Mouse (Mus musculus): Measurements from ENCODE around the gene Dtwd1. TPM values are rescaled to one million over a fixed set of nuclear protein-coding genes. Genes with fewer than 3 reads are reported as not detected.

Dtwd1 gene
- 11.7 and 12.1 TPM in 2 replicates for polyA plus RNA-seq (2011; ENCODE audit: insufficient read depth, insufficient read length, low replicate concordance, missing spikeins)

DNA sequence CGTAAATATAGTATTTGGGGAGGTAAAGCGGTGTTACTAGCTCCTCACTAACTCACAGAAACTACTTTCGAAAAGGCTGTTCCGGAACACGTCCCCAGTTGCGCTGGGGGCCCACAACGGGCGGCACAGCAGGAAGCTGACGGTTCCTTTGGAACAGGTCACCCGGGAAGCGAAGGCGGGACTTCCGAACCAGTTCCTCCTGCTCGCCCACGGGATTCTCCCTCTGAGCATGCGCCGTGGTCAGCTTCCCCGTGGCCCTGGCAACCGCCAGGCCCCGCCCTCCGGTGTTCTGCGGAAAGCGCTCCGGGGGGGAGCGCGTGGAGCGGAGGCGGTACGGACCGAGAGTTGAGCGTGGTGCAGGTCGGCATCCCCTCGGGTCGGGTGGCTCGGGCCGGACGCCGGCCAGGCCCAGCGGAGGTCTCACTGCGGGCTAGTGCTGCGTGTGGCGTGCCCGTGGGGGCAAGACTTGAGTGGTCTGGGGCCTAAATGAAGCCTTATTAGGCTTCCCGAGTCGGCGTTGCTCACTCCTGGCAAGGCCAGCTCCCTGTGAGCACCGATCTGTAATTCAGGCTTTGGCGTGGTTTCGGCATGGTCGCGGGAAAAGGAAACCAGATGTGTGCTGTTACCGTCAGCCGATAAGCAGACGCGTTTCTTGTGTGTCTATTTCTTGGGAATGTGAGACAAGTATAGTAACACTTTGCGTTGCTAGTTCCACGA is at the start of gene Dtwd1, which contains the start of gene Fam227b:
Dtwd1 (plus strand) TSS at position 287 of the 717 bp plus-strand sequence.
Fam227b (minus strand) TSS at position 150 of the 717 bp plus-strand sequence.
- under 1% methylated on average over 57 of the region's 57 CpGs for WGBS
- H3K27ac ChIP-seq (ENCODE audit: control insufficient read depth, insufficient read depth, low read depth, low read length, poor library complexity), result peak within 1 kb of the TSS; percentile 90
- peak within 1 kb of the TSS; percentile 72 for H3K4me3 ChIP-seq (replicated peaks; ENCODE audit: control insufficient read depth, low read depth, low read length)
- H3K4me1 ChIP-seq (ENCODE audit: control insufficient read depth, insufficient read depth, low read length), result peaks cover 1% of the 10 kb centered on the region; the same call in 1 of the 2 replicates
- TF ChIP-seq CTCF (IDR thresholded peaks at IDR 0.05; ENCODE audit: control insufficient read depth, insufficient read depth, low read length), result no peak
- peak; percentile 81 for TF ChIP-seq POLR2A (IDR thresholded peaks at IDR 0.05; ENCODE audit: borderline replicate concordance, control insufficient read depth, low read depth, low read length)

DNA sequence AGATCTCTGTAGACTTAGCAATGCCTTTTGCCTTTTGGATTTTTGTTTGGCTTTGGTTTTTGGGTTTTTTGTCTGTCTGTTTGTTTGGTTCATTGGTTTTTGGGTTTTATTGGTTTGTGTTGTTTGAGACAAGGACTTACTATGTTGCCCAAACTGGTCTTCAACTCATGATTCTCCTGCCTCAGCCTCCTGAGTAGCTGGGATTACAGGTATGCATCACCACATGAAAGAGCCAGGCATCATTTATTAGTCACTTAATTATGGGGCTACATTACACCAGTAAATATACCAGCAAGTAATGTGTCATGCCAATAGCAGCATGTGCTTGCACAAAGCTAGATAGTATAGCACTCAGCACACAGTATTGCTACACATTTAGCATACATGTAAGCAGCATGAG is 4.2 kb upstream of the Dtwd1 start:
- H3K4me1 ChIP-seq (ENCODE audit: control insufficient read depth, insufficient read depth, low read length), result no peaks in the 10 kb centered on the region
- no peak overlapping the region for H3K27ac ChIP-seq (ENCODE audit: control insufficient read depth, insufficient read depth, low read depth, low read length, poor library complexity)
- H3K4me3 ChIP-seq (replicated peaks; ENCODE audit: control insufficient read depth, low read depth, low read length), result no peak overlapping the region
- TF ChIP-seq POLR2A (IDR thresholded peaks at IDR 0.05; ENCODE audit: borderline replicate concordance, control insufficient read depth, low read depth, low read length) (no peak), CTCF (IDR thresholded peaks at IDR 0.05; ENCODE audit: control insufficient read depth, insufficient read depth, low read length) (no peak)

DNA sequence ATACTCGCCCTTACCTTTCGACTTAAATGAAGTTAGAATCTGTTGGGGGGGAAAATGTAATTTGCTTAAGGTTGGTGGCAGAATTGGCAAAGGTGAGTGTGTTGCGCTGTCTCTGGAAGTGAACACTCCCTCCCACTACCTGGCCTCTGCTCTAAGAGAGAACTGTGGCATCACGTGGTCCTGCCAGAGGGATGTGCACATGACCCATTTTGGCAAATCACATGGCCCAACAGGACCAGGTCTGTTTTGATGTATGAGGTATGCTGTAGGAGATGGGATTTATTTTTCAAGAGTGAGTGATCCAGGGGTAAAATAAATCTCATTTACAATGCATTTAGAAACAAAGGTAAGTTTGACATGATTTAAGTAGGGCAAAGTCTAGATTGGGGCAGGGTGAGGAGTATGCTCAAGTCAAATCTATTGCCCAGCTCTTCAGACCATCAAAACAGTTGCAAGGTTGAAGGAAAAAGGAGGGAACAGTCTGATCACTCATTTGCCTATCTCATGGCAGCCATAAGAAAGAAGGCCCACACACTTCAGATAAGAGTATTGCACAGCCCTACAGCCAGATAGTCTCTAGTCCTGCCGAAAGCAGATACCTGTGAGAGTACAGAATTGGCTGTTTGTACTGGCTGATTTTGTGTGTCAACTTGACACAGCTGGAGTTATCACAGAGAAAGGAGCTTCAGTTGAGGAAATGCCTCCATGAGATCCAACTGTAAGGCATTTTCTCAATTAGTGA is 13.5 kb downstream of the Dtwd1 start:
- peaks cover 3% of the 10 kb centered on the region for H3K4me1 ChIP-seq (ENCODE audit: control insufficient read depth, insufficient read depth, low read length)
- WGBS, result 83% methylated on average over 5 of the region's 5 CpGs
- TF ChIP-seq CTCF (IDR thresholded peaks at IDR 0.05; ENCODE audit: control insufficient read depth, insufficient read depth, low read length), result no peak
- no peak for TF ChIP-seq POLR2A (IDR thresholded peaks at IDR 0.05; ENCODE audit: borderline replicate concordance, control insufficient read depth, low read depth, low read length)
- peak overlapping the region; percentile 62 for H3K27ac ChIP-seq (ENCODE audit: control insufficient read depth, insufficient read depth, low read depth, low read length, poor library complexity)
- no peak overlapping the region for H3K4me3 ChIP-seq (replicated peaks; ENCODE audit: control insufficient read depth, low read depth, low read length)

DNA sequence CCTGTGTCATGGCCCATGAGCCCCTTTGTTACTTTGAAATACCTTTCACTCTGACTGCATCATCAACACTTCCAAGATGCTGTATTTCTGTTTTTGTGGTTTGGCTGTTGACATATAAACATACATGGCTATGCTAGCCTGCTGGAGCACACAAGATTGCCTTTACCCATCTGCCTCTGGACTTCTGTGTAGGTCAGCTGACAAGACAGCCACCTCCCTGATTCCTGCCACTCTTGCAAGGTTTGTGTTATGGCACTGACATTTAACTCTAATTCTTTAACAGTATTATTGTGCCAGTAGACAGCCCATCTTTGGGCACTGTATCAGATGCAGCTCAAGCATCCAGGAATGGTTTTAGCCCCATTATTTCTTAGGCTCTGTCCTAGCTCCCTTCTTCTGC is 14.4 kb downstream of the Dtwd1 start:
- H3K4me1 ChIP-seq (ENCODE audit: control insufficient read depth, insufficient read depth, low read length), result peaks cover 3% of the 10 kb centered on the region
- no peak overlapping the region for H3K4me3 ChIP-seq (replicated peaks; ENCODE audit: control insufficient read depth, low read depth, low read length)

DNA sequence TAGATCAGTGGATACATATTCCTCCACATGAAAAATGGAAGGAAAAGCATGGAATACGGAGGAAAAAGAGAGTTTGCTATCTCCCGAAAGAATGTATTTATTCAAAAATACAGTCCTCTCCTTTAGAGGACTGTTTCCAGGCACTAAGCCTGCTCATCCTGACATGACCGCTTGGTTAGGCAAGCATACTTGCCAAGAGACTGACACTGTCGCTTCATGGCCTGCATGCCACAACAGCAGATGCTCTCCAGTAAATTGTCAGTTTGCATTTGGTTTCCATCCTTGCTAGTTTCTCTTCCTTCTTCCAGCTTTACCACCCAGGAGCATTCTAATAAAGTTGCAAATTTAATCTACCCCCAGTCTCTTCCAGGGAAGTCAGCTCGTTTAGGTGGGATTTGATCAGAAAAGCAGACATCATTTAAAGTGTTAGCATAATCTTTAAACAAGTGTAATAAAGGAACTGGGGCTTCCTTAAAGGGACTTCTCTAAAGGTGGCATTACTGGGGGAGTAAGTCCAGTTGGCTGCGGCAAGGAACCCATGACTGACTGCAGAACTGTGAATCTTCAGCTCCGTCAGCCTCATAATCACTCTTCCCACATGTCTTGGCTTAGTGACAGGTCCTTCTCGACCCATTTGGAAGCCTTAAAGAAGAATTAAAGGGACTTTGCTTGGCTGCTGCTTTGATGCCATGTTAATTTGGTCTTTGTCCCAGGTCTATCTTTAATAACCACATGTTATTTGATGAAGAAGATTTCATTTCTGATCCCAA is 15.1 kb downstream of the Dtwd1 start:
- no peak overlapping the region for H3K4me3 ChIP-seq (replicated peaks; ENCODE audit: control insufficient read depth, low read depth, low read length)
- WGBS, result 77% methylated on average over 8 of the region's 8 CpGs
- H3K4me1 ChIP-seq (ENCODE audit: control insufficient read depth, insufficient read depth, low read length), result peaks cover 3% of the 10 kb centered on the region
- TF ChIP-seq POLR2A (IDR thresholded peaks at IDR 0.05; ENCODE audit: borderline replicate concordance, control insufficient read depth, low read depth, low read length) (no peak), CTCF (IDR thresholded peaks at IDR 0.05; ENCODE audit: control insufficient read depth, insufficient read depth, low read length) (no peak)
- peak overlapping the region; percentile 50; the same call in 1 of the 2 replicates for H3K27ac ChIP-seq (ENCODE audit: control insufficient read depth, insufficient read depth, low read depth, low read length, poor library complexity)

More for the DNA sequence above, 14.4 kb downstream of the Dtwd1 start:
- TF ChIP-seq CTCF (IDR thresholded peaks at IDR 0.05; ENCODE audit: control insufficient read depth, insufficient read depth, low read length), result no peak
- no peak for TF ChIP-seq POLR2A (IDR thresholded peaks at IDR 0.05; ENCODE audit: borderline replicate concordance, control insufficient read depth, low read depth, low read length)
- peak overlapping the region; percentile 50; the same call in 1 of the 2 replicates for H3K27ac ChIP-seq (ENCODE audit: control insufficient read depth, insufficient read depth, low read depth, low read length, poor library complexity)

DNA sequence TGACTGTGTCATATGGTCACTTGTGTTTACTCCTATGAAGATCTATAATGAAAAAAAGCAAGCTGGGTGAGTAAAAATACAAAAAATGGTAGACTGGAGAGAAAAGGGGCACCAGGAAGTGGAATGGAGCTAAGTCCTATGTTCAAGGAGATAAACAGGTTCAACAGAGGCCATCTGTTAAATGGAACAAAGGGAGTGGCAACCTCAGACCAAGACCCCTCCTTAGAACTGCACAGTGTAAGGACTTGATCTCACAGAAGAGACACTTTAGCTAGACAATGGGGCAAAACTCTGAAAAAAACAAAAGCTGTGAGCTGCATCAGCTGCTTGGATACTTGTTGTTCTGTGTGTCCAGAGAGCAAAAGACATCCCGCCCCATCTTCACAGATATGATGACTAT is 19.5 kb downstream of the Dtwd1 start:
- WGBS, result 97% methylated on average over 1 of the region's 1 CpGs
- H3K27ac ChIP-seq (ENCODE audit: control insufficient read depth, insufficient read depth, low read depth, low read length, poor library complexity), result no peak overlapping the region
- H3K4me1 ChIP-seq (ENCODE audit: control insufficient read depth, insufficient read depth, low read length), result peaks cover 2% of the 10 kb centered on the region
- TF ChIP-seq POLR2A (IDR thresholded peaks at IDR 0.05; ENCODE audit: borderline replicate concordance, control insufficient read depth, low read depth, low read length) (no peak), CTCF (IDR thresholded peaks at IDR 0.05; ENCODE audit: control insufficient read depth, insufficient read depth, low read length) (no peak)
- no peak overlapping the region for H3K4me3 ChIP-seq (replicated peaks; ENCODE audit: control insufficient read depth, low read depth, low read length)

DNA sequence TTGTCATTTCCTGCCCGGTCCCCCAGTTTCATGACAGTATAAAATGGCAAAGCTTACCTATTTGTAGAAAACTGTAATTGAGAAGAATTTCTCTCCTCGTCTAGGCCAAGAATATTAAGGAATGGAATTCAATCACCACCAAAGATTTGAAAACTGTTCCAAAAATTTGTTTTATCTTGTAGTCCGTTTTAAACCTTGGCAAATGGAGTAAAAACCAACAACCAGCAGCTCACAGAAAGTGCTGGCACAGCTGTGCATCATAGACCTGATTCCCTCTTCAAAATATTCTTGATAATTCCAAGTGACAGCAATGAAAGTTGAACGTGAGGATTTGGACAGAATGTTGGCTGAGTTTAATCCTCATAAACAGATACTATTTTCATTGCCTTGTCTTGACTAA is 39.4 kb downstream of the Dtwd1 start:
- Histone ChIP-seq H3K27ac (ENCODE audit: control insufficient read depth, insufficient read depth, low read depth, low read length, poor library complexity) (no peak overlapping the region), H3K4me1 (ENCODE audit: control insufficient read depth, insufficient read depth, low read length) (no peaks in the 10 kb centered on the region), H3K4me3 (replicated peaks; ENCODE audit: control insufficient read depth, low read depth, low read length) (no peak overlapping the region)
- WGBS, result 74% methylated on average over 4 of the region's 4 CpGs
- TF ChIP-seq POLR2A (IDR thresholded peaks at IDR 0.05; ENCODE audit: borderline replicate concordance, control insufficient read depth, low read depth, low read length) (no peak), CTCF (IDR thresholded peaks at IDR 0.05; ENCODE audit: control insufficient read depth, insufficient read depth, low read length) (no peak)

DNA sequence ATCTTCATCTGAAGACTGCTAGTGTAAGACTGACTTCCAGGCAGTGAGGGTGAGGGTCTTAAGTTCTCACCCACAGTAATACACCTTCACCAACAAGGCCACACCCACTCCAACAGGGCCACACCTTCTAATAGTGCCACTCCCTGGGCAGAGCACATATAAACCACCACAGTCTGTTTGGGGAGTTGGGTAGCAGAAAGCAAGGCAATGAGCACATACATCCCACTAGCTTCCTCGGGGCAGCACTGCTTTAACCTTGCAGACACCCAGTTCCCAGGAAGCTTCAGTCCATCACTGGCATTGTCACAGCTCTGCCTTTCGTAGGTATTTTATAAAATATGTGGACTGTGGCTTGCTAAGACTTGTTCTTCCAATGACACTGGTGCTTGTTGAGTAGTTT is 40.2 kb downstream of the Dtwd1 start:
- H3K4me1 ChIP-seq (ENCODE audit: control insufficient read depth, insufficient read depth, low read length), result no peaks in the 10 kb centered on the region
- no peak overlapping the region for H3K27ac ChIP-seq (ENCODE audit: control insufficient read depth, insufficient read depth, low read depth, low read length, poor library complexity)
- no peak overlapping the region for H3K4me3 ChIP-seq (replicated peaks; ENCODE audit: control insufficient read depth, low read depth, low read length)
- no peak for TF ChIP-seq POLR2A (IDR thresholded peaks at IDR 0.05; ENCODE audit: borderline replicate concordance, control insufficient read depth, low read depth, low read length)
- no peak for TF ChIP-seq CTCF (IDR thresholded peaks at IDR 0.05; ENCODE audit: control insufficient read depth, insufficient read depth, low read length)
- WGBS, result 77% methylated on average over 2 of the region's 2 CpGs
